Mouse (Mus musculus) adrenal gland, adult 2 months (tissue): Measurements from ENCODE around the gene Gdpgp1. TPM values are rescaled to one million over a fixed set of nuclear protein-coding genes. Genes with fewer than 3 reads are reported as not detected.

Source experiments
- DNase-seq: peaks from one replicate; pipeline ENCODE4 v3.0.0; 2021
- polyA plus RNA-seq: library from polyadenylated mRNA; depleted of rRNA; stranded (reverse); fragments of >200 nt; gene quantifications from 2 replicates; pipeline ENCODE4 v1.2.3, GENCODE M21; 2012; rRNA removed
- total RNA-seq, 2 experiments: library from RNA; stranded (reverse); gene quantifications; 2 replicates each; pipeline ENCODE4 v1.2.3; 2021

The Gdpgp1 gene
- total and polyA plus RNA-seq, 3 experiments, result 2.9 to 4.6 (median 3.6) TPM

DNA sequence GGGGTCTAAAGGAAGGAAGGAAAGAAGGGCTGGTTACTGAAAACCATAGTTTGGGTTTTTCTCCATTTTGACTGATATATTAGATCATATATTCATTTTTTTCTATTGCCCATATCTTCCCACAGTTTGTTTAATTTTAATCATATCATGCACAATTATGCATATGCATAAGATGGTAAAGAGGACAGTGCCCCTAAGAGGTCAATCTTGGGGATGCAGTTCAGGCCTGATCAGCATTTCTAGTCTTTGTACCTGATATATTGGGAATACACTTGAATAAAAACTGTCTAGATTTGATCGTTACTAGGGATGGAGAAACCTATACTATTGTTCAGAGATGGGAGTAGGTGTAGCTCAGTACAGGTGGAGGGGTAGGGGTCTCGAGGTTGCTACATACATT is 48.3 kb downstream of the Gdpgp1 start:
- no peak for DNase-seq

DNA sequence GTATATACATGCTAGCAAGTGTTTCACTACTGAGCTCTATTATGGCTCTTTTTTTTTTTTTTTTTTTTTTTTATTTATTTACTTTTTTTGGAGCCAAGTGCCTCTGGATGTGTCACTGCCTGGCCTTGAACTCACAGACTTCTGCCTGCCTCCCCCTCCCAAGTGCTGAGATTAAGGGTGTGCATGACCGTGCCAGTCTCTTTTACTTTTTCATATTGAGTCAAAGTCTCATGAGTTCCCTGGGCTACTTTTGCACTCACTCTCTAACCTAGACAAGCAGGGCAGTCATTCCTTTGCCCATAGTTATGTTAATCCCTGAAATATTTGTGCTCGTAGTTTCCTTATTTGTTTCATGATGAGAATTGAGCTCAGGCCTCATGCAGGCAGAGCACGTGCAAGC is 49.0 kb downstream of the Gdpgp1 start:
- peak; percentile 68 for DNase-seq

DNA sequence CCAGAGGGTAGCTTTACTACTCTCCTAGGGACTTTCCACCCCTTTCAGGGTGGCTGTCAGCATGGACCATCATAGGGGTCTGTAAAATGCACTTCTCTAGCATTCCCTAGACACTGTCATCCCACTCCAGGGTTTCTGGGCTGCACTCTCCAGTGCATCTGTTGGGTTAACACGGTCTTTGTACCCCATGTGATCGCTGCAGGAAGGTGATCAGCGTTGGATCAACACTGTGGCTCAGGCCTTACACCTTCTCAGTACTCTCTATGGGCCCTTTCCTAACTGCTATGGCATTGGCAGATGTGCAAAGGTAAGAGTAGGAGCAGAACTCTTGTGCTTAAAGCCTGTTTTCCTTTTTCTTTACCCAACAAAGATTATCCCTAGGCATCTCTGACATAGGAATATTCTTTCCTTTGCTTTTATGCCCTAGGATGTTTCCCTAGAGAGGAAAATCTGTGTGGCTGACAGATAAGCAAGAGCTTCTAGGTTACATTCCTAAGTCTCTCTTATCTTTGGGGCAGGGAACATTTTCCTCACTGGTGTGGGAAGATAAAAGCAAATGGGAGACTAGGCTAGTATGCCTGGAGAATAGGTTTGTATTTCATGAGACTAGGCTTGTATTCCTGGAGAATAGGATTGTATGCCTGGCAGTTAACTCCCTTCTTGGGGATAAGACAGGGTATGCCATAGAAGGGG is 50.7 kb downstream of the Gdpgp1 start:
- no peak for DNase-seq

DNA sequence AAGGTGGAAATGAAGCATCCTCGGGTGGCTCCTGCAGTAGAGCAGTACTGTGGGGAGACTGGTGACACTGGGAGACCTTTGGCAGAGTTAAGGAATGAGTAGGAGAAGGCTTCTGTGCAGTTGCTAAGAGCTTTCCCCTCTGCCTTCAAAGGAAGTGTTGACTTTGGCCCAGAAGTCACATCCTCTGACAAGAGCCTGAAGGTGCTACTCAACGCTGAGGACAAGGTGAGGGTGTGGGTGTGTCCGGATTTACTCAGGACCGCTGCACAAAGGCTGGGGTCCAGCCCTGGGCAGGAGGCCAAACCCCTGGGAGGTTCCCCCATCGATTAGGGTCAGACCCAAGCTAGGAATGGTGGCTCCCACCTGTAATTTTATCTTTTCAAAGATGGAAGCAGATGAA is 51.7 kb downstream of the Gdpgp1 start:
- no peak for DNase-seq

DNA sequence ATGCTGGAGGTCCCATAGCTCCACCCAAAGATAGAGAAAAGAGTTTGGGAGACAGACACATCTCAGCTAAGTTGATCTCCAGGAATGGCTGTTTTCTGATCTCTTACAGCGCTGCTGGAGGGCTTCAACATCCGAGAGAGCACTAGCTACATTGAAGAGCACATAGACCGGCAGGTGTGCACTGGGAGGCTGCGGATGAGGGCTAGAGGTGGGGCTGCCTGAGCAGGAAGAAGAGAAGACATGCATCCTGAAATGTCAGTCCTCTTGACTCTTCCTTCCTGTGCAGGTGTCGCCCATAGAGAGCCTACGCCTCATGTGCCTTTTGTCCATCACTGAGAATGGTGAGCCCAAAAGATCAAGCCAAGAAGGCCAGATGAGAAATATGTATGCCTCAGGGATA is 53.1 kb downstream of the Gdpgp1 start:
- no peak for DNase-seq

DNA sequence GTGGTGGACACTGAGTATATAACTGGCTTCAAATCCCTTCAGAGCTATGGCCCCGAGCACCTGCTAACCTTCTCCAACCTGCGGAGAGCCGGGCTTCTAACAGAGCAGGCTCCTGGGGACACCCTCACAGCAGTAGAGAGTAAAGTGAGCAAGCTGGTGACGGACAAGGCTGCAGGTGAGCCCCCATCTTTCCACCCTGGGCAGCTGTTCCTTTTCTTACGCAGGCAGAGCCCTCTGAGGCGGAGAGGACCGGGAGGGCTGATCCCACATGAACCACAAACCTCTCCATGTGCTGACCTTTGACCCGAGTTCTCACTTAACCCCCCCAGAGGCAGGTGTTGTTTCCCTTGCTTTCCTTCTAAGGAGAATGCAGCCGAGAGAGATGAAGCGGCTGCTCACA is 55.1 kb downstream of the Gdpgp1 start:
- no peak for DNase-seq

Other genes with a start within 250 kb of the Gdpgp1 start
- gene Zfp710, start 208.1 kb upstream of the Gdpgp1 start, total RNA-seq, result 10 to 100 TPM; 14.0 to 25.5 TPM
- gene Zfp710, start 208.1 kb upstream of the Gdpgp1 start, polyA plus RNA-seq, result 24.1 and 24.8 TPM in 2 replicates
- gene Idh2, start 117.5 kb upstream of the Gdpgp1 start, total RNA-seq, result 100 to 1,000 TPM in 1 of 2 experiments, 10 to 100 TPM in 1; 96.2 to 200 TPM
- gene Idh2, start 117.5 kb upstream of the Gdpgp1 start, polyA plus RNA-seq, result 147 and 150 TPM in 2 replicates
- gene Sema4b, start 46.0 kb upstream of the Gdpgp1 start, total RNA-seq, result 10 to 100 TPM; 57.7 to 66.4 TPM
- gene Sema4b, start 46.0 kb upstream of the Gdpgp1 start, polyA plus RNA-seq, result 55.1 and 65.8 TPM in 2 replicates
- gene Cib1, start 52 bp upstream of the Gdpgp1 start, total RNA-seq, result 10 to 100 TPM; 66.7 to 75.3 TPM
- 110 and 126 TPM in 2 replicates for gene Cib1, start 52 bp upstream of the Gdpgp1 start, polyA plus RNA-seq
- gene Ttll13, start 13.5 kb downstream of the Gdpgp1 start, total RNA-seq, result 1 to 10 TPM in 1 of 2 experiments, under 1 TPM in 1; 0.89 to 1.2 TPM
- gene Ttll13, start 13.5 kb downstream of the Gdpgp1 start, polyA plus RNA-seq, result 0.66 TPM in 2 replicates
- 10 to 100 TPM; 35.7 to 50.1 TPM for gene Ngrn, start 28.4 kb downstream of the Gdpgp1 start, total RNA-seq
- 38.7 and 45.6 TPM in 2 replicates for gene Ngrn, start 28.4 kb downstream of the Gdpgp1 start, polyA plus RNA-seq
- 10 to 100 TPM; 20.4 to 20.6 TPM for gene Vps33b, start 36.8 kb downstream of the Gdpgp1 start, total RNA-seq
- 8.4 and 9.3 TPM in 2 replicates for gene Vps33b, start 36.8 kb downstream of the Gdpgp1 start, polyA plus RNA-seq
- gene Prc1, start 61.6 kb downstream of the Gdpgp1 start, total RNA-seq, result 1 to 10 TPM; 4.0 to 5.3 TPM
- gene Prc1, start 61.6 kb downstream of the Gdpgp1 start, polyA plus RNA-seq, result 2.3 and 3.8 TPM in 2 replicates
- gene Rccd1, start 91.6 kb downstream of the Gdpgp1 start, total RNA-seq, result 10 to 100 TPM in 1 of 2 experiments, 1 to 10 TPM in 1; 7.4 to 10.5 TPM
- gene Rccd1, start 91.6 kb downstream of the Gdpgp1 start, polyA plus RNA-seq, result 9.0 and 12.9 TPM in 2 replicates
- 10 to 100 TPM; 66.5 to 73.0 TPM for gene Unc45a, start 108.1 kb downstream of the Gdpgp1 start, total RNA-seq
- gene Unc45a, start 108.1 kb downstream of the Gdpgp1 start, polyA plus RNA-seq, result 69.1 and 76.9 TPM in 2 replicates
- 10 to 100 TPM; 45.5 to 50.8 TPM for gene Hddc3, start 110.2 kb downstream of the Gdpgp1 start, total RNA-seq
- gene Hddc3, start 110.2 kb downstream of the Gdpgp1 start, polyA plus RNA-seq, result 25.1 and 36.4 TPM in 2 replicates
- 10 to 100 TPM; 77.2 to 99.3 TPM for gene Man2a2, start 138.5 kb downstream of the Gdpgp1 start, total RNA-seq
- gene Man2a2, start 138.5 kb downstream of the Gdpgp1 start, polyA plus RNA-seq, result 252 and 304 TPM in 2 replicates
- gene Fes, start 155.1 kb downstream of the Gdpgp1 start, total RNA-seq, result 10 to 100 TPM in 1 of 2 experiments, 1 to 10 TPM in 1; 7.9 to 13.0 TPM
- 13.1 and 14.8 TPM in 2 replicates for gene Fes, start 155.1 kb downstream of the Gdpgp1 start, polyA plus RNA-seq
- gene Furin, start 172.6 kb downstream of the Gdpgp1 start, total RNA-seq, result 100 to 1,000 TPM; 158 to 185 TPM
- 225 and 227 TPM in 2 replicates for gene Furin, start 172.6 kb downstream of the Gdpgp1 start, polyA plus RNA-seq